Mouse (Mus musculus) small intestine, adult 2 months (tissue): ENCODE data around the gene Gnptab.

Experiments used
- CTCF ChIP-seq: fragments of 200-500 bp; IDR thresholded peaks from 2 replicates; pipeline ENCODE4 v1.5.1; 2012; ENCODE audit warnings: low read depth, mild to moderate bottlenecking, control low read depth, inconsistent platforms, low read length, moderate library complexity, mixed read lengths; ENCODE audit not compliant: insufficient replicate concordance, insufficient read length; ENCODE audit errors: extremely low read depth
- POLR2A ChIP-seq: fragments of 200-500 bp; IDR thresholded peaks from 2 replicates; pipeline ENCODE4 v1.6.1; 2012; ENCODE audit warnings: low read depth, mild to moderate bottlenecking, control low read depth, inconsistent platforms, low read length, moderate library complexity

DNA sequence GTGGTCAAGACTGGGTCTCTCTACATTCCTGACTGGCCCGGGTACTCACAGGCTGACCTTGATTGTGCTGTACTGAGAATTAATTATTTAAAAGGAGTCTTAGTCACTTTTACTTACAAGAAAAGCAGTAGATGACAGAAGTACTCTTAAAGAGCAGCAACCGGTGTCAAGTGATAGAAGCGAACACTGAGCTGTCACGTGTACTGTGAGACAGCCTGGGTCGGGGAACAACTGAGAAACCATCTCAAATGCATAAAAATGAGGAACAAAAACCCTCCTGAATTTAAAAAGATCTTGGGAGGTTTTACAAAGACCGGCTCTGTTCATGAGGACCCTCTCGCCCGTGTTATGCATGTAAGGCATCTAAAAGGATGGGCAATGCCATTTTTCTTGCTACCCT is 113.7 kb downstream of the Gnptab start:
- no peak for TF ChIP-seq CTCF
- no peak for TF ChIP-seq POLR2A
